Mouse (Mus musculus) left cerebral cortex, postnatal 14 days (tissue): ENCODE data around the gene Gm15262. TPM values are rescaled to one million over a fixed set of nuclear protein-coding genes. Genes with fewer than 3 reads are reported as not detected.
"Not testable (repeated sequence)": the region's sequence is repeated elsewhere in the genome, so short reads cannot be mapped to it uniquely, and the experiment has no call there.

Experiments
- DNase-seq, 2 experiments: peaks; one replicate each; pipeline ENCODE4 v3.0.0; 2021 to 2022; ENCODE audit warnings: low spot score in 2 of 2, mixed read lengths in 1 of 2
- intact Hi-C: fragments of 180-260 bp; cut with DNase I; formaldehyde crosslinking; loops from one replicate; pipeline ENCODE4 v1.15.1; 2025
- long read RNA-seq, 2 experiments: library from polyadenylated mRNA; stranded (forward); transcript quantifications; one replicate each; pipeline ENCODE4 v2.0.0; 2021
- total RNA-seq, 2 experiments: library from RNA; stranded (reverse); gene quantifications; 2 replicates each; pipeline ENCODE4 v1.2.3; 2021

The Gm15262 gene
- not detected for total RNA-seq
- long read RNA-seq, experiment 1, result 0 reads
- long read RNA-seq, experiment 2, result 0 reads

- intact Hi-C loops, DNase-seq: not testable (repeated sequence)
These were observed at the start of gene Gm15262 for GRCm38 (mm10) chrX:161287156-161287555. Gene Gm15262 (plus strand): TSS chrX:161287456.

DNA sequence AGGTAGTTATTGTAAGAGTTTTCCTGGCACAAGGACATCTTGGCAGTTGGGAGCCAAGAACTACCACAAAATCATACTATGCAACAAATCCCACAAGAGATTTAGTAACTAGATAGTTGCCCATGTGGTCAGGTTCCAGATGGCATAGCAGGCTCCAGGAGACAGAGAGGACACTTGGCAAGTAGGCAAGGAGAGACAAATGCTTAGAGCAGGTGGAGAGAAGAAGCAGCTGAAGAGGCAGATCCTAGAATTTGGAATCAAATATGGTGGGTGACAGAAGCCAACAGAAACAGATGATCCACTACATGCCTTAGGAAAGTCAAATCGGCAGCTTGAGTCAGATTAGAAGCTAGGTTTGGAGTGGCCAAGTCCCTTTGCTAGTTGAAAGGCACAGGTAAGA is 20.9 kb downstream of the Gm15262 start:
- intact Hi-C loops, result no loop called here
- DNase-seq, result no peak

DNA sequence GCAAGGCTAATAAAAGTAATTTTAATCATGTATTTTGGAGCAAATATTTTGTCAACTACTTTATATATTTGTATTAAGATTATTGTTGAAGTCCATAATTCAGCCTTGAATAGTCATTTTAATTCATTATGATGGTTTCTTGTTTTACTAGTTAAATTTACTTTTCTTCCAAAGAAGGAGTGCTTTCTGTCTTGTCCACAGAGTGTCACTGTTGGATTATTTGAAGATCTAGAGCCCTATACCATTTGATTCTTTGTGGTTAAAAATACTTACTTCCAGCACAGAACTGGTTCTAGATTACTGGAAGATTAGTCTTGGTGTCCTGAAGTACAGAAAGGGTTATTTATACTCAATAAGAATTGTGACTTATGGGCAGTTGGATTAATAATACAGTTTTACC is 29.2 kb downstream of the Gm15262 start:
- intact Hi-C loops, result no loop called here
- no peak for DNase-seq

DNA sequence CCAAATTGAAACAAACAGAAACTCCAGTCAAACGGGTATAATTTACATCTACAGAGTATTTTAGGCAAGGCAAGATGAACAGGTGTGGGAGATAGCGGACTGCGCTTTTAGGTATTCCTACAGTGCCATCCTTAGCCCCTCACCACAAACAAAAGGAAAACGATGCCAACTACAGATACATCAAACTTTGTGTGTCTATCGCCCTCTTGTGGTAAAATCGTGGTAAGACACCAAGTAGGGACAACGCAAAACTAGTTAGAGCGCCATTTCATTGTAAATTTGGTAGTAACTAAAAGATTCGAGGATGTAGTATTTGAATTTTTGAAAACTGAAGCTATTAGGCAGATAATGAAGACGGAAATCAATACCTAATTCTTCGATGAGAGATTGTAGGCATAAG is 83.7 kb downstream of the Gm15262 start:
- intact Hi-C loops, result no loop called here

DNA sequence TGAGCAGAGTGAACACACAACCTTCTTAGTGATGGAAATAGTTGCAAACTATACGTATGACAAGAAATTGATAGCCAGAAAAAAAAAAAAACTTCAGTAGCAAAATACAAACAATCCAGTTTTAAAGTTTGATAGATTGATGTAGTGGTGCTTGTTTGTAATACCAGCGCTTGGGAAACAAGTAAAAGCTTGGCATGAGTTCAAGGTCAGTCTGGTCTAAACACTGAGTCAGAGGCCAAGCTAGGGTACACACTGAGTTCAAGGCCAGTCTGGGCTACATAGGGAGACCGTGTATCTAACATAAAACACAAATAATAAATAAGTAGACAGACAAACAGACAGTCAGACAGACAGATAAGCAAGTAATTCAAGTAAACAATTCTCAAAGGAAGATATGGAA is 84.2 kb downstream of the Gm15262 start:
- no peak for DNase-seq
- intact Hi-C loops, result no loop called here

More for the DNA sequence above, 83.7 kb downstream of the Gm15262 start:
- no peak for DNase-seq

DNA sequence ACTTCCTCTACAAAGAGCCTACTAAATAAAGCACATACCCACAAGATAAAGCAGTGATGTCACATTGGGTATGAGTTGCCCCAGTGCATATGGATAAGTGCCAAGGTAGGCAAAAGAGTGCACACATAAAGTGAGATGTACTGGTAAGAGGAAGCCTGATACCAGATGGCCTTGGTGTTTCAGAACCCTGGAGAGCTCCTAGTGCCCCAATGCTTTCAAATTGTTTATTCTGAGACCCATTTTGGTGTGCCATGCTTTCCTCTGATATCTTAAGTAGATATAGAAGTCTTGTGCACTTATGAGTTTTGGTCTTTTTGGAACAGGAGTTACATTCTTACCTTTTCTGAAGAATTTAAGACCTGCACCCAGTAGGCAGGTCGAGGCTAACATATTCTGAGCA is 88.3 kb downstream of the Gm15262 start:
- intact Hi-C loops, result no loop called here
- DNase-seq, result no peak

- intact Hi-C loops, result no loop called here
- DNase-seq, result peak in 1 of 2 experiments; percentile 10
These were observed 98.5 kb downstream of the Gm15262 start for GRCm38 (mm10) chrX:161385791-161386190.

- intact Hi-C loops, result no loop called here
- DNase-seq, result peak in 1 of 2 experiments; percentile 3
These were observed 100.7 kb downstream of the Gm15262 start for GRCm38 (mm10) chrX:161387942-161388341.

DNA sequence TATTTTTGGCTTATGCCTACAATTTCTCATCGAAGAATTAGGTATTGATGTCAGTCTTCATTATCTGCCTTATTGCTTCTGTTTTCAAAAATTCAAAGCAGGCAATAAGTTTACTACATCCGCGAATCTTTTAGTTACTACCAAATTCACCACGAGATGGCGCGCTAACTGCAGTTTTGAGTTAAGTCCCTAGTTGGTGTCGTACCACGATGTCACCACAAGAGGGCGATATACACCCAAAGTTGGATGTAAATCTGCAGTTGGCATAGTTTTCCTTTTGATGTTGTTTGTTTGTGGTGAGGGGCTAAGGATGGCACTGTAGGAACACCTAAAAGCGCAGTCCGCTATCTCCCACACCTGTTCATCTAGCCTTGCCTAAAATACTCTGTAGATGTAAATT is 111.9 kb downstream of the Gm15262 start:
- DNase-seq, result peak; percentile 71 to 79
- intact Hi-C loops, result loop anchor here (1.0 to 10.0 kb wide), 2 partner anchors 391 to 426 kb away; no protein-coding TSS in a partner anchor

DNA sequence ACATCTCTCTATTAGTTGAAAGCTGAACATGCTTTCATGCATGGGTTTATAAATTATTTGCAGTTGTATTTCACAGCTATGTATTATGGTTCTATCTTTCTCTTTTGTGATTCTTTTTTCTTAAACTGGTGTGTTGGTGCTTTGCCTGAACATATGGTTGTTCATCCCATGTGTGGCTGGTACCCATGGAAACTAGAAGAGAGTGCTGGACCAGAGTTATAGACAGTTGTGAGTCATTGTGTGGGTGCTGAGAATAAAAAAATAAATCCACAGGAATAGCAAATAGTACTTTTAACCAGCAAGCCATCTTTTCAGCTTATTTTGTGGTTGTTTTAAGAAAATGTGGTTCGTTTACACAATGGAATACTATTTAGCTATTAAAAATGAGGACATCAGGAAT is 123.9 kb downstream of the Gm15262 start:
- peak; percentile 10 to 26 for DNase-seq
- intact Hi-C loops, result no loop called here

Other genes starting within 250 kb of the Gm15262 start
- 1 to 10 TPM in 1 of 2 experiments, under 1 TPM in 1; 0.66 to 1.2 TPM for gene Scml2, start 170.3 kb upstream of the Gm15262 start, total RNA-seq